Mouse (Mus musculus): ENCODE measurements around the gene Med26. TPM values are rescaled to one million over a fixed set of nuclear protein-coding genes. Genes with fewer than 3 reads are reported as not detected.

Gene Med26
- total and polyA plus RNA-seq, 3 experiments, result 14.1 to 28.3 TPM; not detected in 1

DNA sequence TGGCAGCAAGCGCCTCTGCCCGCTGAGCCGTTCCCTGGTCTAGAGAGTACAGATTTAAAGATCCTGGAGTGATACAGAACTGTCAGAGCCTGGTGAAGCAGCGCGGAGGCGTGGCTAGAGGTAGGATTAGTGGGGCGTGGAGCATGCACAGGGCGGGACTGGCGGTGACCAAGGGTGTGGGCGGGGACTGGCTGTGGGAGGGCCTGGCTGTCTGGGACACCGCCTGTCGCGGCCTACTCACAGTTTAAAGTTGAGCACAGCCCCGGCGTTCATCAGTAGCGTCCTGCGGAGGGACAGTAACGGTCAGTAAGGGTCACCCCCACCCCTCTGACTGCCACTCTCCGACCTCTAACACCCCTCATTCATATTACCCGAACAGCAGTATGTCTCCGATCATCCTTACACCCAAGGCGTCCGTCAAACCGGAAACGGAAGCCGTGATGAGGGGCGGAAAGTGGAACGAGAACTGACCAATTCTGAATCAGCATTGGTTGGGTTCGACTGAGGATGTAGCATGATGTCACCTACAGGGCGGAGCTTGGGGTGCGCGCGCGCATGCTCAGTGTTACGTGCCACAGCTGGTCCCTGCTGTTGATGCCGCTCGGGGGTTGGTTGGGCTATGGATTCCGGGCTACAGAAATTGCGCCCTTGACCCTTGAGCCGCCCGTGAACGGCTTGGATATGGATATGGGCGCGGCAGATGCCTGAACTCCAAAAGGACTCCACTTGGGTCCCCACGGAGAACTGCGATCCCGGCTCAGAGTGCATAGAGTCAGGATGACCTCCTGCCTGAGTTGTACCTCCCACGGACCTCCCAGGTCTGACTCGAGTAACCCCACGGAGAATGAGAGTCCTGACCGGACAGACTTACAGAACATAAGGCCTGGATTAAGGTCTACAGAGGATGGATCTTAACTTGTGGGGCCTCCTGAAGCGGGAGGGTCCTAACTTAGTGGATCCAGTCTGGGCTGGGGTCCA lies 22.9 kb upstream of the Med26 start, which contains the start of gene Smim7:
Gene Smim7 (minus strand): TSS at position 456 of the 978 bp plus-strand sequence.
- no peaks in the 10 kb centered on the region for H3K9me3 ChIP-seq (replicated peaks; ENCODE audit: insufficient read depth, low read length)
- no peaks in the 10 kb centered on the region for H3K27me3 ChIP-seq (ENCODE audit: control insufficient read depth in 1 of 2, insufficient read depth in 2 of 2, low read length in 2 of 2)
- H3K4me1 ChIP-seq (ENCODE audit: control insufficient read depth in 1 of 2, insufficient read depth in 2 of 2, low read length in 2 of 2), result peaks cover 0 to 10% of the 10 kb centered on the region in 2 experiments; a peak in 3 of 4 replicates
- TF ChIP-seq POLR2A (IDR thresholded peaks at IDR 0.05; ENCODE audit: control insufficient read depth in 1 of 2, insufficient read depth in 1 of 2, low read depth in 1 of 2, low read length in 2 of 2, poor library complexity in 1 of 2) (peak; percentile 79 to 96), NELFE (IDR thresholded peaks at IDR 0.05; ENCODE audit: low read depth, low read length) (peak; percentile 92), ETS1 (IDR thresholded peaks at IDR 0.05; ENCODE audit: low read depth, low read length) (peak; percentile 33; the same call in 1 of the 2 replicates), ELF1 (IDR thresholded peaks at IDR 0.05; ENCODE audit: low read depth, low read length) (peak; percentile 78; the same call in 1 of the 2 replicates), CHD2 (IDR thresholded peaks at IDR 0.05; ENCODE audit: low read length) (no peak), MAX (IDR thresholded peaks at IDR 0.05; ENCODE audit: low read length) (peak; percentile 73; the same call in 1 of the 2 replicates), TCF12 (IDR thresholded peaks at IDR 0.05; ENCODE audit: low read depth, low read length) (no peak), BHLHE40 (IDR thresholded peaks at IDR 0.05; ENCODE audit: borderline replicate concordance, low read depth, low read length) (no peak), USF1 (IDR thresholded peaks at IDR 0.05; ENCODE audit: low read depth, low read length) (0 out of 2 replicates have a peak, but pooled peaks have one; percentile 32), NRF1 (IDR thresholded peaks at IDR 0.05; ENCODE audit: insufficient read depth, low read depth, low read length, poor library complexity, severe bottlenecking) (peak; percentile 98), MAZ (IDR thresholded peaks at IDR 0.05; ENCODE audit: low read depth, low read length) (peak; percentile 37; the same call in 1 of the 2 replicates), RCOR1 (IDR thresholded peaks at IDR 0.05; ENCODE audit: low read depth, low read length) (peak; percentile 59; the same call in 1 of the 2 replicates), HCFC1 (IDR thresholded peaks at IDR 0.05; ENCODE audit: low read depth, low read length) (peak; percentile 86), MAFK (IDR thresholded peaks at IDR 0.05; ENCODE audit: borderline replicate concordance, low read depth, low read length) (no peak), KAT2A (conservative IDR thresholded peaks at IDR 0.05; ENCODE audit: low read depth, low read length) (peak; percentile 55; the same call in 1 of the 2 replicates), MXI1 (IDR thresholded peaks at IDR 0.05; ENCODE audit: low read depth, low read length) (peak; percentile 78), SIN3A (IDR thresholded peaks at IDR 0.05; ENCODE audit: low read length) (peak; percentile 90), POLR2AphosphoS2 (IDR thresholded peaks at IDR 0.05; ENCODE audit: low read length) (peak; percentile 82), CHD1 (IDR thresholded peaks at IDR 0.05; ENCODE audit: low read depth, low read length) (no peak), TBP (IDR thresholded peaks at IDR 0.05; ENCODE audit: low read depth, low read length) (peak; percentile 69)
- DNase-seq (ENCODE audit: low read depth, low spot score), result peak; percentile 99
- peak within 1 kb of the TSS; percentile 75 for H3K9ac ChIP-seq (ENCODE audit: control insufficient read depth, low read depth, low read length, poor library complexity, severe bottlenecking)
- H3K36me3 ChIP-seq (ENCODE audit: control insufficient read depth in 1 of 2, insufficient read depth in 2 of 2, low read length in 2 of 2), result no peaks in the 10 kb centered on the region; a peak in 2 of 4 replicates
- H3K4me3 ChIP-seq (ENCODE audit: control insufficient read depth in 1 of 2, insufficient read depth in 1 of 2, low read depth in 2 of 2, low read length in 2 of 2), result peak within 1 kb of the TSS; percentile 71 to 94
- peaks cover 4% of the 10 kb centered on the region for H3K79me2 ChIP-seq (ENCODE audit: control insufficient read depth, insufficient read depth, low read length, poor library complexity)
- H3K27ac ChIP-seq (ENCODE audit: control insufficient read depth, low read depth, low read length), result peak within 1 kb of the TSS; percentile 58
